Mouse (Mus musculus) liver, embryonic 16.5 days (tissue): ENCODE measurements around the gene Kat14. TPM values are rescaled to one million over a fixed set of nuclear protein-coding genes. Genes with fewer than 3 reads are reported as not detected.
"Not testable (repeated sequence)": the region's sequence is repeated elsewhere in the genome, so short reads cannot be mapped to it uniquely, and the experiment has no call there.

Source experiments
- ATAC-seq: fragments of 200-750 bp; cut with Nextera tagmentation; 2 replicates; pipeline ENCODE4 v1.8.0; 2017; ENCODE audit warnings: low read depth, mild to moderate bottlenecking, moderate number of reproducible peaks, moderate library complexity
- H3K27ac ChIP-seq: fragments of 300-500 bp; sonication (generic); 2 replicates; pipeline ENCODE4 v1.5.1; 2014; ENCODE audit warnings: mild to moderate bottlenecking, low read length
- H3K27me3 ChIP-seq: fragments of 300-500 bp; sonication (generic); 2 replicates; pipeline ENCODE4 v1.6.1; 2014; ENCODE audit warnings: low read depth, low read length, mixed read lengths; ENCODE audit not compliant: control insufficient read depth, insufficient read depth
- H3K36me3 ChIP-seq: fragments of 300-500 bp; sonication (generic); 2 replicates; pipeline ENCODE4 v1.6.1; 2014; ENCODE audit warnings: mild to moderate bottlenecking; ENCODE audit not compliant: control insufficient read depth, insufficient read depth
- H3K4me1 ChIP-seq: fragments of 300-500 bp; sonication (generic); 2 replicates; pipeline ENCODE4 v1.6.1; 2014; ENCODE audit warnings: low read depth, low read length, mixed read lengths; ENCODE audit not compliant: control insufficient read depth
- H3K4me2 ChIP-seq: fragments of 300-500 bp; sonication (generic); 2 replicates; pipeline ENCODE4 v1.6.1; 2014; ENCODE audit warnings: low read depth, low read length, mixed read lengths
- H3K4me3 ChIP-seq: fragments of 300-500 bp; sonication (generic); 2 replicates; pipeline ENCODE4 v1.5.1; 2014; ENCODE audit warnings: low read depth, mild to moderate bottlenecking, low read length
- H3K9ac ChIP-seq: fragments of 300-500 bp; sonication (generic); 2 replicates; pipeline ENCODE4 v1.6.1; 2014; ENCODE audit warnings: low read depth, low read length
- H3K9me3 ChIP-seq: fragments of 300-500 bp; sonication (generic); replicated peaks from 2 replicates; pipeline ENCODE4 v1.6.1; 2016; ENCODE audit warnings: low read length; ENCODE audit not compliant: control insufficient read depth
- WGBS: fragments of 180-500 bp; shearing (Covaris S2); extraction: QIAGEN DNeasy Blood & Tissue Kit; methylation state at CpG from one replicate; pipeline ENCODE4 v1.1.7; 2014; ENCODE audit not compliant: insufficient replicate concordance; 5-methylcytosine and 5-hydroxymethylcytosine counted together
- polyA plus RNA-seq: library from polyadenylated mRNA; unstranded; fragments of >200 nt; fragmentation: Nextera tagmentation; extraction: Ambion mirVana; gene quantifications from 2 replicates; pipeline ENCODE4 v1.2.1, GENCODE M21; 2015

The Kat14 gene
- polyA plus RNA-seq, 1 experiment from 2014 or later = 12.9 TPM

DNA sequence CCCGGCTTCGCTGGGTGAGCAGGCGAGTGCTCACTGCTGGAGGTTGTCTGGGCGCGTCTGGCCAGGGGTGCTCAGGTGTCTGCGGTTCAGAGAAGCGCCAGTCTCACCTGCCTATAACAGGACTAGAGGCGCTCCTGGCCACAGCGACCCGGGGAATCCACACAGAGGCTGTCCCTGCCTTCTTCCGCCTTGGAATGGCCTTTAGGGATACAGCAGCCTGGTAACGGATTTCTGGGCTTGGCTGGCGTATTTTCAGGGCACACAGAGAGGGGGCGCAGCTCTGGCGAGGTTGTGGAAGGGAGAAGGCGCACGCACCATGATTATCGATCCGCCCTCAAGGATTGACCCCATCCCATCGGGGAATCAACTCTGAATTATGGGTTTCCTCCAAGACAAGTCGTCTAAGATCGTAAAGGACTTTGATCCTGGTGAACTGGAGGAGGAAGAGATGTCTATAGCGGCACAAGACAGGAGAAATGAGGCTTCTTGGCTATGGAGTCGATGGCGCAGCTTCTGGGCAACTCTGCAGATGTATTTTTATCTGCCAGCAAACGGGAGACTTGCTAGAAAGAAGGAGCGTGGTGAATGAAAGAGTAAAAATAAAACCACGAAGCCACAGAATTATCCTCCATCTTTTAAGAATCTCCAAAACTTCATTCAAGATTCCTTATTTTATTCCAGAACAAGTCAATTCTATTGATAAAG lies 35.5 kb upstream of the Kat14 start:
- peaks cover 63% of the 10 kb centered on the region for H3K27me3 ChIP-seq
- H3K36me3 ChIP-seq = no peaks in the 10 kb centered on the region
- 0 out of 2 replicates have a peak overlapping the region, but pooled peaks have one; percentile 12 for H3K4me2 ChIP-seq
- no peak overlapping the region for H3K9ac ChIP-seq
- H3K27ac ChIP-seq = no peak overlapping the region
- H3K4me3 ChIP-seq = 0 out of 2 replicates have a peak overlapping the region, but pooled peaks have one; percentile 11
- 10% methylated on average over 28 of the region's 28 CpGs for WGBS
- no peak for ATAC-seq
- H3K9me3 ChIP-seq = no peaks in the 10 kb centered on the region
- H3K4me1 ChIP-seq = peaks cover 8% of the 10 kb centered on the region

DNA sequence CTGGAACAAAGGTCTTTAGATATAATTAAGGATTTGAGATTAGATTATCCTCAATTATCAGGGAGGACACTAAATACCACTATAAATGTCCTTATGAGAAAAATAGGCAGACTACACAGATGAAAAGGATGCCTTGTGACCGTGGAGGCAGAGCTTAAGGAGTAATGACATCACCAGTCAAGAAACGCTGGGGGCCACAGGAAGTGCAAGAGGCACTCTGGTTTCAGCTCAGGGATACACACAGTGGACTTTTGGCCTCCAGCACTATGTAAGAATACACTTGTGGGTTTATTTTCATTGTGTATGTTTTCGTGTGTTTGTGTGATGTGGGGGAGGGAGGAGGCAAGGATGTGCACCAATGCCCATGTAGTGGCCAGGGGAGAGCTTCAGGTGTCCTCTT lies 31.6 kb upstream of the Kat14 start:
- Histone ChIP-seq H3K4me3 (no peak overlapping the region), H3K27ac (no peak overlapping the region), H3K27me3 (peaks cover 25% of the 10 kb centered on the region), H3K4me2 (no peak overlapping the region), H3K36me3 (no peaks in the 10 kb centered on the region), H3K9ac (no peak overlapping the region), H3K4me1 (no peaks in the 10 kb centered on the region), H3K9me3 (no peaks in the 10 kb centered on the region)
- no peak for ATAC-seq
- 16% methylated on average over 3 of the region's 3 CpGs for WGBS

GRCm38 (mm10) chr2:144337701-144338100 lies 31.1 kb upstream of the Kat14 start:
- no peak overlapping the region for H3K4me2 ChIP-seq
- H3K27ac ChIP-seq = no peak overlapping the region
- ATAC-seq = peak; percentile 30; the same call in 1 of the 2 replicates
- H3K9me3 ChIP-seq = no peaks in the 10 kb centered on the region
- H3K9ac ChIP-seq = no peak overlapping the region
- H3K4me3 ChIP-seq = no peak overlapping the region
- H3K4me1 ChIP-seq = no peaks in the 10 kb centered on the region
- H3K36me3 ChIP-seq = no peaks in the 10 kb centered on the region
- peaks cover 21% of the 10 kb centered on the region for H3K27me3 ChIP-seq
- WGBS = 12% methylated on average over 6 of the region's 8 CpGs

DNA sequence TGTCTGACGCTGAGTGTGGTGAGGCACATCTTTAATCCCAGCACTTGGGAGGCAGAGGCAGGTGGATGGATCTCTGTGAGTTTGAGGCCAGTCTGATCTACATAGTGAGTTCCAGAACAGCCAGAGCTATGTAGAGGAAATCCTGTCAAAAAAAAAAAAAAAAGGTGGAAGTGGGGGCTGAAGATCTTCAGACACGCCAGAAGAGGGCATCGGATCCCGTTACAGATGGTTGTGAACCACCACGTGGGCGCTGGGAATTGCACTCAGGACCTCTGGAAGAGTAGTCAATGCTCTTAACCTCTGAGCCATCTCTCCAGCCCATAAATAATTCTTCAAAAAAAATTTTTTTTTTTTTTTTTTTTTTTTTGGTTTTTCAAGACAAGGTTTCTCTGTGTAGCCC lies 30.6 kb upstream of the Kat14 start:
- not testable (repeated sequence) for H3K9ac ChIP-seq, ATAC-seq, H3K4me3 ChIP-seq, H3K4me2 ChIP-seq, H3K4me1 ChIP-seq, H3K27ac ChIP-seq, H3K9me3 ChIP-seq, H3K36me3 ChIP-seq
- 69% methylated on average over 6 of the region's 6 CpGs for WGBS
- H3K27me3 ChIP-seq = peaks cover 16% of the 10 kb centered on the region

DNA sequence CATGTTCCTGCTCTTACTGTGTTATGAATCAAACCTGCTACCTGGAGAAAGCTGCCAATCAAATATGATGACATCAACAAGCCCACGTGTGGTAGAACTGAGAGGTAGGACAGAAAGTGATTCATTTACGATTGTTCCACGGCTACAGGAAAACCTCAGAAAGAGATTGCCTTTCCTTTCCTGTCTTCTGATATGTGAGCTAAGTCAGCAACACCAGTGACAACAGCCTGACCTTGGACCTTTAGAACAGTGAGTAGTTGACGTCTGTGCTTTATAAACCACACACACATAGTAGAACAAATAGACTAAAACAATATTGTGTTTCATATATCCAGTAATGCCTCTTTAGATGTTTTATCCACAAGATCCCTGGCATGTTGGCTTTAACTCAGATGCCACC lies 25.6 kb upstream of the Kat14 start:
- Histone ChIP-seq H3K4me3 (no peak overlapping the region), H3K27me3 (no peaks in the 10 kb centered on the region), H3K4me2 (no peak overlapping the region), H3K9ac (no peak overlapping the region), H3K27ac (no peak overlapping the region), H3K36me3 (no peaks in the 10 kb centered on the region), H3K9me3 (no peaks in the 10 kb centered on the region), H3K4me1 (no peaks in the 10 kb centered on the region)
- ATAC-seq = no peak
- WGBS = 16% methylated on average over 4 of the region's 4 CpGs

DNA sequence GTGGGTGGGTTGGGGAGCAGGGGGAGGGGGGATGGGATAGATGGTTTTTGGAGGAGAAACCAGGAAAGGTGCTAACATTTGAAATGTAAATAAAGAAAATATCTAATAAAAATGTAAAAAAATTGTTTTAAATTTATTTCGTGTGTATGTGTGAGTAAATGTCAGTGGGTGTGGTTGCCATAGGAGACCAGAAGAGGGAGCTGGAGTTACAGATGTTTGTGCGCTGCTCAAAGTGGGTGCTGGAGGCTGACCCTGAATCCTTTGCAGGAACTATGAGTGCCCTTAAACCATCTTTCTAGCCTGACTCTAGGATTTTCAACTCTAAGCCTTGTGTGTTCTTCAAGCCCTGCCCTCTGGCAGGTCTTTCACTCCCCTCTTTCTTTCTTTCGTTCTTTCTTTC lies 20.3 kb upstream of the Kat14 start:
- no peak overlapping the region for H3K4me3 ChIP-seq
- no peaks in the 10 kb centered on the region for H3K4me1 ChIP-seq
- H3K36me3 ChIP-seq = no peaks in the 10 kb centered on the region
- no peak overlapping the region for H3K27ac ChIP-seq
- WGBS = 56% methylated on average over 3 of the region's 3 CpGs
- no peaks in the 10 kb centered on the region; the same call in 1 of the 2 replicates for H3K27me3 ChIP-seq
- no peaks in the 10 kb centered on the region for H3K9me3 ChIP-seq
- H3K9ac ChIP-seq = no peak overlapping the region
- no peak for ATAC-seq
- no peak overlapping the region for H3K4me2 ChIP-seq

GRCm38 (mm10) chr2:144352843-144353242 lies 15.9 kb upstream of the Kat14 start:
- no peak for ATAC-seq
- Histone ChIP-seq H3K27me3 (no peaks in the 10 kb centered on the region; the same call in 1 of the 2 replicates), H3K4me2 (no peak overlapping the region), H3K9me3 (no peaks in the 10 kb centered on the region), H3K9ac (no peak overlapping the region), H3K4me3 (no peak overlapping the region), H3K27ac (no peak overlapping the region), H3K36me3 (no peaks in the 10 kb centered on the region), H3K4me1 (no peaks in the 10 kb centered on the region)
- WGBS = 70% methylated on average over 11 of the region's 11 CpGs

DNA sequence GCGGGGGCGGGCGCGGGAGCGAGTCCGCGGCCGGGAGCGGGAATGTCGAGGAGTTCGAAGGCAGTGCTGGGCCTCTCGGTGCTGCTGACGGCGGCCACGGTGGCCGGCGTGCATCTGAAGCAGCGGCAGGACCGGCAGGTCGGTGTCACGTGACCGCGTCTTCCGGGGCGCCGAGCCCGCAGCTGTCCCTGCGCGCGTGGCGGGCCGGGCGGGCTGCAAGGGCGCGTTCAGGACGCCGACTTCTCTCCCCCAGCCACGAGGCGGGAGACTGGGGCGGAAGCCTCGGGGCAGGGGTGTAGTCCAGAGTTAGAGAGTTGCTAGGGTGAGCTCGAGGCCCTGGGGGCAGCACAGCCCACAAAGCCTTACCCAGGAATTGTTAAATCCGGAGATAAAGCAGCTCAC lies 238 bp downstream of the Kat14 start:
- peak overlapping the region; percentile 87 for H3K4me2 ChIP-seq
- H3K9me3 ChIP-seq = no peaks in the 10 kb centered on the region
- peak overlapping the region; percentile 91 for H3K9ac ChIP-seq
- H3K36me3 ChIP-seq = peaks cover 5% of the 10 kb centered on the region
- H3K27ac ChIP-seq = peak overlapping the region; percentile 92
- peak; percentile 80 for ATAC-seq
- peak overlapping the region; percentile 94 for H3K4me3 ChIP-seq
- under 1% methylated on average over 42 of the region's 43 CpGs for WGBS
- no peaks in the 10 kb centered on the region for H3K27me3 ChIP-seq
- H3K4me1 ChIP-seq = peaks cover 19% of the 10 kb centered on the region

DNA sequence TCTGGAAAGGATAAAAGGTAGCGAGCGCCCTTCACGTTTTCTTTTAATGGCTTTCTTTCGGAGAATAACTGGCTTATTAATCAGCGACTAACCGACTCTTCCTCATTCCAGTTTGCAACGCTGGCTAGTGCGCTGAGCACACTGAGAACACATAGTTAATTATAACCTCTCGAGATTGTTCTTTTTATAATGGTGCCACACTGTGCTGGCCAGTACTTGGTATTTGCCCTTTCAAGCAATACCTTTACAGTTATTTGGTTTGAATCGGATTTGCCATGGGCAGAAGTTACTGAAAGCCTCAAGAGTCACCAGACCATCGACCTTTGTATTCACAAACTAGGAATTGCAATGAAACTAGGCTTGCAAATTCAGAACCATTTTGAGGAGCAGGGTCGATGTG lies 728 bp downstream of the Kat14 start:
- Histone ChIP-seq H3K27me3 (no peaks in the 10 kb centered on the region), H3K9ac (peak overlapping the region; percentile 91), H3K27ac (peak overlapping the region; percentile 92), H3K9me3 (no peaks in the 10 kb centered on the region), H3K4me1 (peaks cover 19% of the 10 kb centered on the region), H3K4me2 (peak overlapping the region; percentile 87), H3K36me3 (peaks cover 7% of the 10 kb centered on the region), H3K4me3 (peak overlapping the region; percentile 94)
- WGBS = 1% methylated on average over 12 of the region's 12 CpGs
- ATAC-seq = no peak
